Mouse (Mus musculus): ENCODE data around the gene Gm11639. TPM values are rescaled to one million over a fixed set of nuclear protein-coding genes. Genes with fewer than 3 reads are reported as not detected.

Gm11639 gene
- total and polyA plus RNA-seq, 3 experiments, result not detected

DNA sequence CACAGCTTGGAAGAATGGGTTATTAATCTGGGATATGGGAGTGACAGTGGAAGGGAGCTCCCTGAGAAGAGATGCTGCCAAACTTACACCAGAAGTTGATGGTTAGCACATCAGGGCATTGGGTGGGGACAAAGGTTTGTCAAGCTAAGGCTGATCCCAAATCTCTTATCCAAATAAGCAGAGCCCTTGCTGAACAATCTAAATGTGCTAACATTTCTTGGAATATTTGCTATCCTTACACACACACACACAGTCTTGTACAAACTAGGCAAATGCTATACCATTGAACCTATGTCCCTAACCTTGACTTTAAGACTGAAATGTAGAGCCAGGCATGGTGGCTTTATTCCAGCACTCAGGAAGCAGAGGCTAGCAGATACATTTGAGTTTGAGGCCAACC lies 458.1 kb downstream of the Gm11639 start:
- Histone ChIP-seq H3K9me3 (replicated peaks; ENCODE audit: insufficient read depth, low read length) (no peaks in the 10 kb centered on the region), H3K79me2 (ENCODE audit: control insufficient read depth, insufficient read depth, low read length, poor library complexity) (no peaks in the 10 kb centered on the region), H3K27ac (ENCODE audit: control insufficient read depth, low read depth, low read length) (no peak overlapping the region), H3K27me3 (ENCODE audit: control insufficient read depth in 1 of 2, insufficient read depth in 2 of 2, low read length in 2 of 2) (no peaks in the 10 kb centered on the region), H3K4me1 (ENCODE audit: control insufficient read depth in 1 of 2, insufficient read depth in 2 of 2, low read length in 2 of 2) (no peaks in the 10 kb centered on the region), H3K4me3 (ENCODE audit: control insufficient read depth in 1 of 2, insufficient read depth in 1 of 2, low read depth in 2 of 2, low read length in 2 of 2) (no peak overlapping the region), H3K9ac (ENCODE audit: control insufficient read depth, low read depth, low read length, poor library complexity, severe bottlenecking) (no peak overlapping the region), H3K36me3 (ENCODE audit: control insufficient read depth in 1 of 2, insufficient read depth in 2 of 2, low read length in 2 of 2) (peaks cover 0 to 6% of the 10 kb centered on the region in 2 experiments; a peak in 2 of 4 replicates)
- DNase-seq (ENCODE audit: low read depth, low spot score), result no peak
- TF ChIP-seq MYC (IDR thresholded peaks at IDR 0.05; ENCODE audit: low read depth, low read length) (no peak), GATA1 (IDR thresholded peaks at IDR 0.05; ENCODE audit: low read depth, low read length) (no peak), RCOR1 (IDR thresholded peaks at IDR 0.05; ENCODE audit: low read depth, low read length) (no peak), CHD2 (IDR thresholded peaks at IDR 0.05; ENCODE audit: low read length) (no peak), POLR2AphosphoS5 (IDR thresholded peaks at IDR 0.05; ENCODE audit: borderline replicate concordance, low read depth, low read length) (no peak), GABPA (IDR thresholded peaks at IDR 0.05; ENCODE audit: low read depth, low read length) (no peak), MAFK (IDR thresholded peaks at IDR 0.05; ENCODE audit: borderline replicate concordance, low read depth, low read length) (no peak), ZKSCAN1 (IDR thresholded peaks at IDR 0.05; ENCODE audit: low read depth, low read length) (no peak), TAL1 (IDR thresholded peaks at IDR 0.05; ENCODE audit: low read length) (no peak), CTCF (IDR thresholded peaks at IDR 0.05 in 2 of 3, conservative IDR thresholded peaks at IDR 0.05 in 1 of 3; ENCODE audit: control insufficient read depth in 1 of 3, insufficient read depth in 1 of 3, low read depth in 2 of 3, low read length in 3 of 3, poor library complexity in 1 of 3, severe bottlenecking in 1 of 3) (no peak), ELF1 (IDR thresholded peaks at IDR 0.05; ENCODE audit: low read depth, low read length) (no peak), SMC3 (IDR thresholded peaks at IDR 0.05; ENCODE audit: low read depth, low read length) (no peak), ZC3H11A (IDR thresholded peaks at IDR 0.05; ENCODE audit: low read depth, low read length) (no peak)

GRCm38 (mm10) chr11:105144084-105144483 lies 458.6 kb downstream of the Gm11639 start:
- Histone ChIP-seq H3K36me3 (ENCODE audit: control insufficient read depth in 1 of 2, insufficient read depth in 2 of 2, low read length in 2 of 2) (peaks cover under 1 to 4% of the 10 kb centered on the region in 2 experiments; a peak in 3 of 4 replicates), H3K4me3 (ENCODE audit: control insufficient read depth in 1 of 2, insufficient read depth in 1 of 2, low read depth in 2 of 2, low read length in 2 of 2) (no peak overlapping the region), H3K27me3 (ENCODE audit: control insufficient read depth in 1 of 2, insufficient read depth in 2 of 2, low read length in 2 of 2) (no peaks in the 10 kb centered on the region), H3K27ac (ENCODE audit: control insufficient read depth, low read depth, low read length) (no peak overlapping the region), H3K9ac (ENCODE audit: control insufficient read depth, low read depth, low read length, poor library complexity, severe bottlenecking) (no peak overlapping the region), H3K79me2 (ENCODE audit: control insufficient read depth, insufficient read depth, low read length, poor library complexity) (no peaks in the 10 kb centered on the region), H3K9me3 (replicated peaks; ENCODE audit: insufficient read depth, low read length) (no peaks in the 10 kb centered on the region), H3K4me1 (ENCODE audit: control insufficient read depth in 1 of 2, insufficient read depth in 2 of 2, low read length in 2 of 2) (peaks cover 0 to 1% of the 10 kb centered on the region in 2 experiments; a peak in 1 of 4 replicates)
- no peak for DNase-seq (ENCODE audit: low read depth, low spot score)
- no peak for TF ChIP-seq USF2 (IDR thresholded peaks at IDR 0.05; ENCODE audit: borderline replicate concordance in 1 of 2, insufficient read depth in 1 of 2, low read depth in 1 of 2, low read length in 2 of 2)
- no peak for TF ChIP-seq CTCF (IDR thresholded peaks at IDR 0.05 in 2 of 3, conservative IDR thresholded peaks at IDR 0.05 in 1 of 3; ENCODE audit: control insufficient read depth in 1 of 3, insufficient read depth in 1 of 3, low read depth in 2 of 3, low read length in 3 of 3, poor library complexity in 1 of 3, severe bottlenecking in 1 of 3)
- TF ChIP-seq POLR2AphosphoS2 (IDR thresholded peaks at IDR 0.05; ENCODE audit: low read length), result no peak
- TF ChIP-seq GATA1 (IDR thresholded peaks at IDR 0.05; ENCODE audit: low read depth, low read length), result no peak
- TF ChIP-seq TCF12 (IDR thresholded peaks at IDR 0.05; ENCODE audit: low read depth, low read length), result no peak
- no peak for TF ChIP-seq RAD21 (IDR thresholded peaks at IDR 0.05; ENCODE audit: low read depth, low read length)
- no peak for TF ChIP-seq MAX (IDR thresholded peaks at IDR 0.05; ENCODE audit: low read length)
- no peak for TF ChIP-seq ETS1 (IDR thresholded peaks at IDR 0.05; ENCODE audit: low read depth, low read length)
- TF ChIP-seq MEF2A (IDR thresholded peaks at IDR 0.05; ENCODE audit: extremely low read depth, insufficient replicate concordance, low read depth, low read length, poor library complexity, severe bottlenecking), result no peak
- TF ChIP-seq HCFC1 (IDR thresholded peaks at IDR 0.05; ENCODE audit: low read depth, low read length), result no peak
- no peak for TF ChIP-seq TBP (IDR thresholded peaks at IDR 0.05; ENCODE audit: low read depth, low read length)
- no peak for TF ChIP-seq UBTF (IDR thresholded peaks at IDR 0.05; ENCODE audit: borderline replicate concordance, insufficient read depth, low read depth, low read length)
- TF ChIP-seq SIN3A (IDR thresholded peaks at IDR 0.05; ENCODE audit: low read length), result no peak
- TF ChIP-seq MYB (IDR thresholded peaks at IDR 0.05; ENCODE audit: low read depth, low read length), result no peak

Measured in MEL (cell line).